Mouse (Mus musculus): ENCODE results near the gene Ssb. TPM values are rescaled to one million over a fixed set of nuclear protein-coding genes. Genes with fewer than 3 reads are reported as not detected.

Ssb gene
- total RNA-seq, 2 experiments from 2014 or later: 125 to 138 TPM

Other genes with a start within 250 kb of the Ssb start
- gene Bbs5, start 214.4 kb upstream of the Ssb start, total RNA-seq (2021): 10 to 100 TPM; 19.1 to 31.3 TPM
- under 1 TPM; 0.57 to 0.66 TPM for gene Klhl41, start 191.4 kb upstream of the Ssb start, total RNA-seq (2021)
- gene Fastkd1, start 148.0 kb upstream of the Ssb start, total RNA-seq (2021): 10 to 100 TPM; 16.6 to 19.4 TPM
- gene Ppig, start 139.0 kb upstream of the Ssb start, total RNA-seq (2021): 10 to 100 TPM; 60.4 to 66.1 TPM
- 1 to 10 TPM; 1.8 to 2.6 TPM for gene Ccdc173, start 72.0 kb upstream of the Ssb start, total RNA-seq (2021)
- 10 to 100 TPM; 19.8 to 25.0 TPM for gene Phospho2, start 71.9 kb upstream of the Ssb start, total RNA-seq (2021)
- 10 to 100 TPM; 42.2 to 45.8 TPM for gene Klhl23, start 39.6 kb upstream of the Ssb start, total RNA-seq (2021)
- gene Mettl5, start 24.1 kb downstream of the Ssb start, total RNA-seq (2021): 10 to 100 TPM; 14.2 to 18.0 TPM
- gene Ubr3, start 35.7 kb downstream of the Ssb start, total RNA-seq (2021): 100 to 1,000 TPM; 112 to 139 TPM
- gene Myo3b, start 177.6 kb downstream of the Ssb start, total RNA-seq (2021): 1 to 10 TPM in 1 of 2 experiments, under 1 TPM in 1; 0.96 to 1.1 TPM